Mouse (Mus musculus): ENCODE measurements around the gene St8sia6. TPM values are rescaled to one million over a fixed set of nuclear protein-coding genes. Genes with fewer than 3 reads are reported as not detected.

The St8sia6 gene
- polyA plus RNA-seq, 1 experiment from 2014 or later = 1.4 TPM

DNA sequence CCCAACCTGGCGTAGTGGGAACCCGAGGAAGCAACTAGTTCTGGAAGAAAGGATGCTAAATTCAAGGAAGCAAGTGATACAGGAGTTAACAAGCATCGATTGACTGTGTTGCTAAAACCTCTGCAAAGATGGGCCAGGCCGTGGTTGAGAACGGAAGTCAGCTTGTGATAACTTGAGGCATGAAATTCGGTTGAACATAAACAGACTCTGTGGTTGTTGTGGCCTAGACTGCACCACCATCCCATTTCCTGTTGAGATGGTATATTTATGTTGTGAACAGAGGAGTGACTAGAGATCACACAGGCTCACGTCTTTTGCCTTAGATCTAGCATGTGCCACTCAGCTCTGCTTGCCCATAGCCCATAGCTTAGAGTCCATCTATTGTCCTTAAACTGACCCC is 36.5 kb downstream of the St8sia6 start:
- 84% methylated on average over 7 of the region's 7 CpGs for WGBS
- Histone ChIP-seq H3K4me2 (replicated peaks) (no peak overlapping the region), H3K27ac (no peak overlapping the region), H3K9ac (no peak overlapping the region), H3K4me1 (no peaks in the 10 kb centered on the region), H3K36me3 (no peaks in the 10 kb centered on the region), H3K9me3 (no peaks in the 10 kb centered on the region), H3K4me3 (no peak overlapping the region), H3K27me3 (no peaks in the 10 kb centered on the region)
- no peak for ATAC-seq (ENCODE audit: insufficient number of reproducible peaks, insufficient read depth, low FRiP score, low TSS enrichment)

DNA sequence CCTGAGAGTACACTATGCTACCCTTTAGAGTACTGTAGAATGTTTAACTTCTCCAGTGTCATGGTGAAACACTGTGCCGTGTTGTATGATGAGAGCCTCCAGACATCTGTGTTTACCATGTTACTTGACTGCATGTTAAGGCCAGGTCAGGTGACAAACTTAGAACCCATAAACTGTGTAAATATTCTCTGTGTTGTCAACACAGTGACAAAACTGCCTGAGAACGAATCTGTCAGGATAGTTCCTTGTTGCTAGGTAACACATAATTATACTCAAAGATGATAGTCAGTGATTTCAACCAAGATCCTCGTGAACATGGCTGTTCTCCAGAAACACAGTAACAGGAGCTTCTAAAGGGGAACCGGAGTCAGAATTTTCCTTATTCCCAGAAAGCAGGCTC is 38.1 kb downstream of the St8sia6 start:
- Histone ChIP-seq H3K27ac (no peak overlapping the region), H3K9ac (no peak overlapping the region), H3K36me3 (no peaks in the 10 kb centered on the region), H3K4me3 (no peak overlapping the region), H3K9me3 (no peaks in the 10 kb centered on the region), H3K4me2 (replicated peaks) (no peak overlapping the region), H3K4me1 (no peaks in the 10 kb centered on the region), H3K27me3 (no peaks in the 10 kb centered on the region)
- WGBS = 73% methylated on average over 4 of the region's 4 CpGs
- ATAC-seq (ENCODE audit: insufficient number of reproducible peaks, insufficient read depth, low FRiP score, low TSS enrichment) = no peak

DNA sequence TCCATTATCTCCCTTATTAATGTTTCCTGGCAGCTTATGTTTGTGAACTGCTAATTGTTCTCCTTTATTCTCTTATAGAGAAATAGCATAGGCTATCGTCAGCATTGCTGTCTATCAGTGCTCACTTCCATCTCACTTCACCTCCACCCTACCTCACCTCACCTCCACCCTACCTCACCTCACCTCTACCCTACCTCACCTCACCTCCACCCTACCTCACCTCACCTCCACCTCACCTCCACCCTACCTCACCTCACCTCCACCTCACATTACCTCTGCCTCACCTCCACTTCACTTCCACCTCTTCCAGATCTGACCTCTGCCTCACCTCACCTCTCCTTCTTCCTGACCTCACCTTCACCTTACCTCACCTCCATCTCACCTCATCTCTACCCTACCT is 42.2 kb downstream of the St8sia6 start:
- Histone ChIP-seq H3K9me3 (no peaks in the 10 kb centered on the region), H3K4me3 (no peak overlapping the region), H3K36me3 (no peaks in the 10 kb centered on the region), H3K27me3 (no peaks in the 10 kb centered on the region), H3K27ac (no peak overlapping the region), H3K4me2 (replicated peaks) (no peak overlapping the region), H3K4me1 (no peaks in the 10 kb centered on the region), H3K9ac (no peak overlapping the region)
- WGBS = 77% methylated on average over 1 of the region's 1 CpGs
- ATAC-seq (ENCODE audit: insufficient number of reproducible peaks, insufficient read depth, low FRiP score, low TSS enrichment) = peak; percentile 45; the same call in 1 of the 2 replicates

DNA sequence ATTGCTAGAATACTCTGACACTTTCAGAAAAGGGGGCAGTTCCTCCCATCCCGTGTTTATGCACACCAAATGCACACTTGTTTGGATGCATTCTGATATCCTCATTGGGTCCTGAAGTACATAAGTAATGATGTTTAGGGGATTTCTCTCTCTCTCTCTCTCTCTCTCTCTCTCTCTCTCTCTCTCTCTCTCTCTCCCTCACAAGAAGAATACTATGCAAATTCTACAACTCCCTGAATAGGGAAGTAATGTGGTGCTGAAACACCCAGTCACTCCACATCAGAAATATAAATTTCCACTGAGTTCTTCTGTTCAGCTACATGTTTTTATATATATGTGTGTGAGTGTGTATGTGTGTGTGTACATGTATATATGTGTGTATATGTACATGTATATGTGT is 43.1 kb downstream of the St8sia6 start:
- WGBS = 57% methylated on average over 1 of the region's 1 CpGs
- no peaks in the 10 kb centered on the region for H3K9me3 ChIP-seq
- H3K4me1 ChIP-seq = no peaks in the 10 kb centered on the region
- H3K27me3 ChIP-seq = no peaks in the 10 kb centered on the region
- no peak for ATAC-seq (ENCODE audit: insufficient number of reproducible peaks, insufficient read depth, low FRiP score, low TSS enrichment)
- H3K9ac ChIP-seq = no peak overlapping the region
- H3K27ac ChIP-seq = no peak overlapping the region
- no peaks in the 10 kb centered on the region for H3K36me3 ChIP-seq
- no peak overlapping the region for H3K4me3 ChIP-seq
- no peak overlapping the region for H3K4me2 ChIP-seq (replicated peaks)

DNA sequence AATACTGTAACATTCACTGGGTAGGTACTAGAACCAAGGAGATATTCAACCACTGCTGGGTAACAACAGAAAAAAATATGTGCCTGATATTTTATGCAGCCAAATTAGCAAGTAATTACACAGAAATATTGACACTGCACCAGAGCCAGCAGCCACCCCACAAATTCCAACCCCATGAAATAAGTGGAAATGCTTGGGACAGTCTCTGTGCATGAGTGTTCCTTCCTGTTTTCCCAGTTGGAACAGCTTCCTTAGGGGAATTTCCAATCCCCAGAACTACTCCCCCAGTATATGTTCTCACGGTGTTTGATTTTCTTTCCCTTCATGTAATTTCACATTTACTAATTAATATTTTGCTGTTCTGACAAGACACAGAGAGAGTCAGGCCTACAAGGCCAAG is 43.8 kb downstream of the St8sia6 start:
- H3K4me2 ChIP-seq (replicated peaks) = no peak overlapping the region
- ATAC-seq (ENCODE audit: insufficient number of reproducible peaks, insufficient read depth, low FRiP score, low TSS enrichment) = no peak

DNA sequence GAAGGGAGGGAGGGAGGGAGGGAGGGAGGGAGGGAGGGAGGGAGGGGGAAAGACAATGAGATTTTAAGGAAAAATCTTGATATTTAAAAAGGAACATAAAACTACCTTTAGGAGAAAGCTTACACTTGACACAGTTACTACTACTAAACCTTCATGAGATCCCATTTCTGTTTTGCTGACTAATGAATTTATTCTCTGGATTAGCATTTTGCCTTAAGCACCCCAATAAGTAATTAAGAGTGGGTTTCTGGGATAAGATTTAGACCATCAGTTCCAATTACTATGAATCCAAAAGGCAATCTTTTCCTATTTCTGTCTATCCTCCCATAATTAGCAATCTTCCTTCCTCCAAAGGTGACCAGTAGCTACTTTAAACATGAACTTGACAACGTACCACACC is 44.7 kb downstream of the St8sia6 start:
- no peak overlapping the region for H3K4me2 ChIP-seq (replicated peaks)
- H3K27ac ChIP-seq = no peak overlapping the region
- no peak overlapping the region for H3K9ac ChIP-seq
- 81% methylated on average over 1 of the region's 1 CpGs for WGBS
- H3K27me3 ChIP-seq = no peaks in the 10 kb centered on the region
- H3K9me3 ChIP-seq = no peaks in the 10 kb centered on the region
- H3K4me3 ChIP-seq = no peak overlapping the region
- H3K4me1 ChIP-seq = no peaks in the 10 kb centered on the region
- no peak for ATAC-seq (ENCODE audit: insufficient number of reproducible peaks, insufficient read depth, low FRiP score, low TSS enrichment)
- no peaks in the 10 kb centered on the region for H3K36me3 ChIP-seq

More for the DNA sequence above, 43.8 kb downstream of the St8sia6 start:
- Histone ChIP-seq H3K36me3 (no peaks in the 10 kb centered on the region), H3K27me3 (no peaks in the 10 kb centered on the region), H3K27ac (no peak overlapping the region), H3K4me1 (no peaks in the 10 kb centered on the region), H3K9ac (no peak overlapping the region), H3K4me3 (no peak overlapping the region), H3K9me3 (no peaks in the 10 kb centered on the region)
- WGBS = 64% methylated on average over 1 of the region's 1 CpGs

DNA sequence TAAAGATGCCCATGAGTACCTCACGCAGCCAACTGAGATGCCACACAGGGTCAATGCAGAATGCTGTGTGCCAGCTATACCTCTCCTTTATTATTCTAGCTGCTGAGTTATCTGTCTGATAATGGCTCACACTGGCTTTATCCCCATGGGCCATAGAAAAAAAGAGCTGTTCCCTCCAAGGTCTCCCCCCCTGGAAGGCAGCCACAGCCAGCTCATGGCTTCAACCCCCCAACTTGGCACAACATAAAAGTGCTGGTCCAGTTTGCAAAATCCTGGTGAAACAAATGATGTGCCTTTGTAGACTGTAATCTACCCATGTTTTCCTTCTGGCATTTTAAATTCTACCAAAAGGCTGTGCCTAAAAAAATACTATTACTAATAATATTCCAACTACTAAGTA is 46.3 kb downstream of the St8sia6 start:
- no peak for ATAC-seq (ENCODE audit: insufficient number of reproducible peaks, insufficient read depth, low FRiP score, low TSS enrichment)

DNA sequence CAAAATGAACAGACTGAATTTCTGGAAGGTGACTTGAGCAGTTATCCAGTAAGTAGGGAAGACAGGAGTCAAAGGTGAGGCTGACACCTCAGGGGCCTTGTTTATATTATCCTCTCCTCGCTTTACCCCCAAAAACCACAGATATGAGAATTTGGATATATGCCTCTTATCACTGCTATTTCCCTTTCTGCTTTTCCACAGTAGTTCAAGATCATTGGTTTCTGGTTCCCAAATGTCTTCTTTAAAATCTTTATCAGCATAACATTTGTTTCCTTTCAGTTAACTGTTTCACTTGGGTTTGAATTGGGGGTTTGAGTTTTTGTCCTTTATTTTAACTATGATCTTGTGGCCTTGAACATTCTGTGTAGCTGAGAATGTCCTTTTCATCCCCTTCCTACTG is 47.8 kb downstream of the St8sia6 start:
- H3K27ac ChIP-seq = no peak overlapping the region
- H3K4me3 ChIP-seq = no peak overlapping the region
- H3K9me3 ChIP-seq = no peaks in the 10 kb centered on the region
- no peaks in the 10 kb centered on the region for H3K36me3 ChIP-seq
- H3K4me2 ChIP-seq (replicated peaks) = no peak overlapping the region
- H3K4me1 ChIP-seq = no peaks in the 10 kb centered on the region
- no peak for ATAC-seq (ENCODE audit: insufficient number of reproducible peaks, insufficient read depth, low FRiP score, low TSS enrichment)
- no peak overlapping the region for H3K9ac ChIP-seq
- 84% methylated on average over 1 of the region's 1 CpGs for WGBS
- H3K27me3 ChIP-seq = no peaks in the 10 kb centered on the region

More for the DNA sequence above, 46.3 kb downstream of the St8sia6 start:
- Histone ChIP-seq H3K27me3 (no peaks in the 10 kb centered on the region), H3K4me2 (replicated peaks) (no peak overlapping the region), H3K9me3 (no peaks in the 10 kb centered on the region), H3K36me3 (no peaks in the 10 kb centered on the region), H3K27ac (no peak overlapping the region), H3K9ac (no peak overlapping the region), H3K4me1 (no peaks in the 10 kb centered on the region), H3K4me3 (no peak overlapping the region)
- 97% methylated on average over 1 of the region's 1 CpGs for WGBS

DNA sequence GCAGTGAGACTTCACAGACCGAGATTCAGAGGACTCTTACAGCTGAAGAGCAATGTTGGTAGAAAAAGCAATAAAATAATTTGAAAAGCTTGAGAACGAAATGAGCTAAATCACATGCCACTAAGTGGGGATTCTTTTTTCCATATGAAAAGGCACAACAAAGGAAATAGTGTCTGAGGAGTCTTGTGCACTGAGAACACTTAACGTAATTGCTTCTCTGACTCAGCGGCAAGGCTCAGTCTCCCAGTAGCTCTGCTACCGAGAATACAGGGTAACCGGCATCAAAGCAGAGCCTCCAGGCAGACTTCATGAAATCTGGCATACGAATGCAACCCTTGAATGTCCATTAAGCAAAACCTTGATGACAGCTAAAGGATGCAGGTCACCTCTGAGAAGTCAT is 55.2 kb downstream of the St8sia6 start:
- WGBS = 46% methylated on average over 7 of the region's 7 CpGs
- H3K4me2 ChIP-seq (replicated peaks) = no peak overlapping the region
- no peak for ATAC-seq (ENCODE audit: insufficient number of reproducible peaks, insufficient read depth, low FRiP score, low TSS enrichment)

DNA sequence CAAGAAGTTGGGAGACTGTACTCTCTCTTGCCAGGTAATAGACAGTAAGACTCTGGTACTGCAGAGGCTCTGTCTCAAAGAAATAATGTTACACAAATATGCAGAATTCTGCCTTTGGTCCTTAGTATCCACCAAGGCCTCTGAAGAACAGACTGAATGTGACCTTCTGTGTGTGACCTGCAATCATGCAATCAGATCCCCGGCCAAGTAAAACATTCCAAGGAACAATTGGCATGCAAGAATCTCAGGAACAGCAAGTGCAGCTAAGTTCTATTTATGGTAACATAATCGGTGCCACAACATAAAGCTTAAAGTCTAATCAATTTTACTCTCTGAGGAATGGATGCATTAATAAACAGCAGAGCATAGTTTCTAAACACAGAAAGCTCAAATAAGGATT is 66.0 kb downstream of the St8sia6 start:
- no peak overlapping the region for H3K4me3 ChIP-seq
- H3K4me1 ChIP-seq = peaks cover 4% of the 10 kb centered on the region; the same call in 1 of the 2 replicates
- 32% methylated on average over 2 of the region's 2 CpGs for WGBS
- H3K36me3 ChIP-seq = no peaks in the 10 kb centered on the region
- H3K27me3 ChIP-seq = no peaks in the 10 kb centered on the region
- ATAC-seq (ENCODE audit: insufficient number of reproducible peaks, insufficient read depth, low FRiP score, low TSS enrichment) = no peak
- no peak overlapping the region for H3K4me2 ChIP-seq (replicated peaks)
- no peak overlapping the region for H3K27ac ChIP-seq
- no peaks in the 10 kb centered on the region for H3K9me3 ChIP-seq
- no peak overlapping the region for H3K9ac ChIP-seq

More for the DNA sequence above, 55.2 kb downstream of the St8sia6 start:
- Histone ChIP-seq H3K4me1 (no peaks in the 10 kb centered on the region), H3K4me3 (no peak overlapping the region), H3K27ac (no peak overlapping the region), H3K9me3 (no peaks in the 10 kb centered on the region), H3K27me3 (no peaks in the 10 kb centered on the region), H3K36me3 (no peaks in the 10 kb centered on the region), H3K9ac (no peak overlapping the region)

DNA sequence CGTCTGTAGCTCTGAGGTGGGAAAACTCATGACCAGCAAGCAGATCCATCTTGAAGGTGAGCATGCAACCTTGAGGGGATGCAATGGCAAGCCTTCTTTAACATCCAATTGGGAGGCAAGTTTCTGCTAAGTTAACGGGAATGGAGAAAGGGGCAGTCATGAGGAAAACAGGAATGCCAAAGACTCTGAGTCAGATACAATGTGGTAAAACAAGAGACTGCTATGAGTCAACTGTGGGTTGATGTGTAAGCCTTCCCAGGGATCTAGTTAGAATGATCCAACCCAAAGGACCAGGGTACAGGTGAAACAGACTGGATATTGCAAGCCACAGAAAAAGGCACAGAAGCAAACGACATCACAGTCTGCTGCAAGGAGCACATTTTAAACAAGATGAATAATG is 68.3 kb downstream of the St8sia6 start:
- H3K27me3 ChIP-seq = no peaks in the 10 kb centered on the region
- WGBS = 73% methylated on average over 3 of the region's 3 CpGs
- H3K4me3 ChIP-seq = no peak overlapping the region
- H3K27ac ChIP-seq = no peak overlapping the region
- no peak overlapping the region for H3K4me2 ChIP-seq (replicated peaks)
- no peaks in the 10 kb centered on the region for H3K36me3 ChIP-seq
- H3K9ac ChIP-seq = no peak overlapping the region
- H3K4me1 ChIP-seq = peaks cover 4% of the 10 kb centered on the region; the same call in 1 of the 2 replicates
- ATAC-seq (ENCODE audit: insufficient number of reproducible peaks, insufficient read depth, low FRiP score, low TSS enrichment) = no peak
- H3K9me3 ChIP-seq = no peaks in the 10 kb centered on the region

DNA sequence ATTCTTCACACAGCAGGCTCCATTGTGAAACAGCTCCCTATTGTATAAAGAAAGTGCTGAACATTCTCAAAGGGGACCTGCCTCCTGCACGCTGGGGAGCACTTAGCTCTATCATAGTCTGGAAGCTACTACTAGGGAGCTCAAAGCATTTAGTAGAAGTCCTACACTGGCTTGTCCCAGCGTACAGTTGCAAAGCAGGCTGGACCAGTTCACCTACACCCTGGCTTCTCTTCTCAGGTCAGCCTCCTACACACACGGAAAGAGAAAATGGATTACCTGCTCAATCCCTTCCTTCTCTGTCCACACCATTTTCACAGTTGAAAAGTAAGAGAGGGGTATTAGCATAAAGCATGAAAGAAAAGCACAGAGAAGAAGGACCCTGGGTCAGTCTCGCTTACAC is 71.6 kb downstream of the St8sia6 start:
- no peaks in the 10 kb centered on the region for H3K9me3 ChIP-seq
- no peak overlapping the region for H3K9ac ChIP-seq
- 70% methylated on average over 4 of the region's 4 CpGs for WGBS
- H3K4me1 ChIP-seq = no peaks in the 10 kb centered on the region
- H3K4me2 ChIP-seq (replicated peaks) = no peak overlapping the region
- no peaks in the 10 kb centered on the region for H3K36me3 ChIP-seq
- H3K4me3 ChIP-seq = no peak overlapping the region
- H3K27me3 ChIP-seq = no peaks in the 10 kb centered on the region
- no peak for ATAC-seq (ENCODE audit: insufficient number of reproducible peaks, insufficient read depth, low FRiP score, low TSS enrichment)
- no peak overlapping the region for H3K27ac ChIP-seq

DNA sequence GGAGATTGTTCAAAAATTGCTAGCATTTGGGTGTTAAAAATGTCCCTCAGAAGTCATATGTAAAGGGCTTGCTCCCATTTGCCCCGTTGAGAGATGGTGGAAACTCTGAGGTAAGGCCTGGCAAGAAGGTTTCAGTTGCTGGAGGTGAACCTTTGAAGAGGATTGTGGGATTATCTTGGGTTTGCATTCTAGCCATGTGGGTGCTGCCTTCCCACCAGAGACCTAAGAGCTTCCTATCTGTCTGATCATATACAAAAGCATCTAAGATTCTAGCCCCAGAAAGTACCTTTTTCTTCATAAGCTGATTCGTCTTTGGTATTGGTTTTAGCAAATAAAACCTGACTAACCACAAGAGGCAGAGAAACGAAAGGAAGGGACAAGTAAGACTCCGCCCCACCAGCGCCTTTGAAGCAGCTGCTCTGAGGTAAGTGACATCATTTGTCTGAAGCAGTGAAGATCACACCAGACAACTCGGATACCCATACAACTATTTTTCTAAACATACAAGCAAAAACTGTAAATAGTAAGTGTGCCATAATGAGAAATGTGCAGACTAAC is 75.2 kb downstream of the St8sia6 start:
- Histone ChIP-seq H3K27me3 (no peaks in the 10 kb centered on the region), H3K4me2 (replicated peaks) (no peak overlapping the region), H3K4me3 (no peak overlapping the region), H3K27ac (no peak overlapping the region), H3K36me3 (no peaks in the 10 kb centered on the region), H3K9ac (no peak overlapping the region), H3K9me3 (no peaks in the 10 kb centered on the region), H3K4me1 (no peaks in the 10 kb centered on the region)
- no peak for ATAC-seq (ENCODE audit: insufficient number of reproducible peaks, insufficient read depth, low FRiP score, low TSS enrichment)
- 82% methylated on average over 6 of the region's 6 CpGs for WGBS

Data from embryonic facial prominence, embryonic 12.5 days (tissue).